Mouse (Mus musculus) lung, postnatal 0 days (tissue): ENCODE measurements at regions not wholly inside any gene's neighbourhood (a gene's known extent, or its start where the extent isn't known, plus 50 kb on each side); places are given as distances from the start of the nearest gene placed in this dataset.

ENCODE experiments used
- CTCF ChIP-seq: IDR thresholded peaks from 2 replicates; pipeline ENCODE4 v1.5.1; 2016; ENCODE audit warnings: antibody characterized with exemption, mild to moderate bottlenecking
- EP300 ChIP-seq: IDR thresholded peaks from 2 replicates; pipeline ENCODE4 v1.6.1; 2016; ENCODE audit warnings: antibody characterized with exemption, mild to moderate bottlenecking, control low read depth

GRCm38 (mm10) chr4:39644136-39644535 is 194.0 kb downstream of the 1700009N14Rik start:
- TF ChIP-seq CTCF = no peak
- no peak for TF ChIP-seq EP300
